Mouse (Mus musculus) liver, embryonic 16.5 days (tissue): ENCODE measurements around the gene Hk3. TPM values are rescaled to one million over a fixed set of nuclear protein-coding genes. Genes with fewer than 3 reads are reported as not detected.

Source experiments
- ATAC-seq: fragments of 200-750 bp; cut with Nextera tagmentation; 2 replicates; pipeline ENCODE4 v1.8.0; 2017; ENCODE audit warnings: low read depth, mild to moderate bottlenecking, moderate number of reproducible peaks, moderate library complexity
- H3K27ac ChIP-seq: fragments of 300-500 bp; sonication (generic); 2 replicates; pipeline ENCODE4 v1.5.1; 2014; ENCODE audit warnings: mild to moderate bottlenecking, low read length
- H3K27me3 ChIP-seq: fragments of 300-500 bp; sonication (generic); 2 replicates; pipeline ENCODE4 v1.6.1; 2014; ENCODE audit warnings: low read depth, low read length, mixed read lengths; ENCODE audit not compliant: control insufficient read depth, insufficient read depth
- H3K36me3 ChIP-seq: fragments of 300-500 bp; sonication (generic); 2 replicates; pipeline ENCODE4 v1.6.1; 2014; ENCODE audit warnings: mild to moderate bottlenecking; ENCODE audit not compliant: control insufficient read depth, insufficient read depth
- H3K4me1 ChIP-seq: fragments of 300-500 bp; sonication (generic); 2 replicates; pipeline ENCODE4 v1.6.1; 2014; ENCODE audit warnings: low read depth, low read length, mixed read lengths; ENCODE audit not compliant: control insufficient read depth
- H3K4me2 ChIP-seq: fragments of 300-500 bp; sonication (generic); 2 replicates; pipeline ENCODE4 v1.6.1; 2014; ENCODE audit warnings: low read depth, low read length, mixed read lengths
- H3K4me3 ChIP-seq: fragments of 300-500 bp; sonication (generic); 2 replicates; pipeline ENCODE4 v1.5.1; 2014; ENCODE audit warnings: low read depth, mild to moderate bottlenecking, low read length
- H3K9ac ChIP-seq: fragments of 300-500 bp; sonication (generic); 2 replicates; pipeline ENCODE4 v1.6.1; 2014; ENCODE audit warnings: low read depth, low read length
- H3K9me3 ChIP-seq: fragments of 300-500 bp; sonication (generic); replicated peaks from 2 replicates; pipeline ENCODE4 v1.6.1; 2016; ENCODE audit warnings: low read length; ENCODE audit not compliant: control insufficient read depth
- WGBS: fragments of 180-500 bp; shearing (Covaris S2); extraction: QIAGEN DNeasy Blood & Tissue Kit; methylation state at CpG from one replicate; pipeline ENCODE4 v1.1.7; 2014; ENCODE audit not compliant: insufficient replicate concordance; 5-methylcytosine and 5-hydroxymethylcytosine counted together
- polyA plus RNA-seq: library from polyadenylated mRNA; unstranded; fragments of >200 nt; fragmentation: Nextera tagmentation; extraction: Ambion mirVana; gene quantifications from 2 replicates; pipeline ENCODE4 v1.2.1, GENCODE M21; 2015

Gene Hk3
- polyA plus RNA-seq, 1 experiment from 2014 or later: 8.3 TPM

GRCm38 (mm10) chr13:54994576-54994975 is 26.6 kb downstream of the Hk3 start:
- H3K9me3 ChIP-seq: no peaks in the 10 kb centered on the region
- no peaks in the 10 kb centered on the region for H3K27me3 ChIP-seq
- no peaks in the 10 kb centered on the region for H3K4me1 ChIP-seq
- 46% methylated on average over 4 of the region's 4 CpGs for WGBS
- no peak overlapping the region for H3K27ac ChIP-seq
- no peak for ATAC-seq
- H3K4me2 ChIP-seq: no peak overlapping the region
- no peak overlapping the region for H3K4me3 ChIP-seq
- H3K9ac ChIP-seq: no peak overlapping the region
- no peaks in the 10 kb centered on the region for H3K36me3 ChIP-seq

GRCm38 (mm10) chr13:54992215-54992614 is 29.0 kb downstream of the Hk3 start:
- no peaks in the 10 kb centered on the region for H3K36me3 ChIP-seq
- H3K9me3 ChIP-seq: no peaks in the 10 kb centered on the region
- ATAC-seq: no peak
- no peak overlapping the region for H3K9ac ChIP-seq
- H3K4me2 ChIP-seq: no peak overlapping the region
- H3K4me3 ChIP-seq: no peak overlapping the region
- H3K27ac ChIP-seq: no peak overlapping the region
- no peaks in the 10 kb centered on the region for H3K27me3 ChIP-seq
- H3K4me1 ChIP-seq: no peaks in the 10 kb centered on the region
- 64% methylated on average over 7 of the region's 7 CpGs for WGBS

- H3K27ac ChIP-seq: no peak overlapping the region
- ATAC-seq: peak; percentile 21; the same call in 1 of the 2 replicates
- 14% methylated on average over 7 of the region's 7 CpGs for WGBS
These were observed 32.9 kb downstream of the Hk3 start for GRCm38 (mm10) chr13:54988181-54988760.

GRCm38 (mm10) chr13:54987405-54987804 is 33.8 kb downstream of the Hk3 start:
- Histone ChIP-seq H3K4me3 (no peak overlapping the region), H3K27me3 (no peaks in the 10 kb centered on the region), H3K9ac (no peak overlapping the region), H3K27ac (no peak overlapping the region), H3K9me3 (no peaks in the 10 kb centered on the region), H3K36me3 (no peaks in the 10 kb centered on the region), H3K4me2 (no peak overlapping the region), H3K4me1 (no peaks in the 10 kb centered on the region)
- no peak for ATAC-seq
- WGBS: 65% methylated on average over 9 of the region's 9 CpGs

More at GRCm38 (mm10) chr13:54988181-54988760, 32.9 kb downstream of the Hk3 start:
- H3K4me3 ChIP-seq: no peak overlapping the region
- no peak overlapping the region for H3K4me2 ChIP-seq
- H3K9me3 ChIP-seq: no peaks in the 10 kb centered on the region
- H3K27me3 ChIP-seq: no peaks in the 10 kb centered on the region
- no peak overlapping the region for H3K9ac ChIP-seq
- H3K4me1 ChIP-seq: no peaks in the 10 kb centered on the region
- H3K36me3 ChIP-seq: no peaks in the 10 kb centered on the region

- no peaks in the 10 kb centered on the region for H3K36me3 ChIP-seq
- H3K4me2 ChIP-seq: no peak overlapping the region
- no peaks in the 10 kb centered on the region for H3K4me1 ChIP-seq
- ATAC-seq: no peak
- H3K27ac ChIP-seq: no peak overlapping the region
- H3K9ac ChIP-seq: no peak overlapping the region
- WGBS: 42% methylated on average over 2 of the region's 2 CpGs
- H3K9me3 ChIP-seq: no peaks in the 10 kb centered on the region
- H3K4me3 ChIP-seq: no peak overlapping the region
- no peaks in the 10 kb centered on the region for H3K27me3 ChIP-seq
These were observed 37.6 kb downstream of the Hk3 start for GRCm38 (mm10) chr13:54983614-54984013.

GRCm38 (mm10) chr13:54983001-54983400 is 38.2 kb downstream of the Hk3 start:
- 32% methylated on average over 8 of the region's 8 CpGs for WGBS
- Histone ChIP-seq H3K9ac (no peak overlapping the region), H3K4me3 (no peak overlapping the region), H3K4me2 (no peak overlapping the region), H3K27me3 (no peaks in the 10 kb centered on the region), H3K9me3 (no peaks in the 10 kb centered on the region), H3K36me3 (no peaks in the 10 kb centered on the region), H3K4me1 (no peaks in the 10 kb centered on the region), H3K27ac (no peak overlapping the region)
- no peak for ATAC-seq

- 65% methylated on average over 12 of the region's 12 CpGs for WGBS
- ATAC-seq: no peak
- no peak overlapping the region for H3K4me3 ChIP-seq
- H3K9me3 ChIP-seq: no peaks in the 10 kb centered on the region
- H3K9ac ChIP-seq: no peak overlapping the region
- no peaks in the 10 kb centered on the region for H3K4me1 ChIP-seq
- H3K27me3 ChIP-seq: no peaks in the 10 kb centered on the region
- H3K36me3 ChIP-seq: no peaks in the 10 kb centered on the region
- H3K4me2 ChIP-seq: no peak overlapping the region
- no peak overlapping the region for H3K27ac ChIP-seq
These were observed 40.2 kb downstream of the Hk3 start for GRCm38 (mm10) chr13:54980957-54981356.

GRCm38 (mm10) chr13:54978804-54979203 is 42.4 kb downstream of the Hk3 start:
- H3K36me3 ChIP-seq: no peaks in the 10 kb centered on the region
- no peak overlapping the region for H3K4me2 ChIP-seq
- 58% methylated on average over 8 of the region's 8 CpGs for WGBS
- no peak overlapping the region for H3K4me3 ChIP-seq
- no peak for ATAC-seq
- H3K4me1 ChIP-seq: no peaks in the 10 kb centered on the region
- H3K27ac ChIP-seq: no peak overlapping the region
- H3K9ac ChIP-seq: no peak overlapping the region
- no peaks in the 10 kb centered on the region for H3K9me3 ChIP-seq
- no peaks in the 10 kb centered on the region for H3K27me3 ChIP-seq

GRCm38 (mm10) chr13:54975546-54975945 is 45.6 kb downstream of the Hk3 start:
- 50% methylated on average over 3 of the region's 3 CpGs for WGBS
- Histone ChIP-seq H3K4me1 (no peaks in the 10 kb centered on the region), H3K27me3 (no peaks in the 10 kb centered on the region), H3K4me2 (no peak overlapping the region), H3K27ac (no peak overlapping the region), H3K36me3 (no peaks in the 10 kb centered on the region), H3K9ac (no peak overlapping the region), H3K4me3 (no peak overlapping the region), H3K9me3 (no peaks in the 10 kb centered on the region)
- no peak for ATAC-seq
